Mouse (Mus musculus) urinary bladder, postnatal 25 days (tissue): ENCODE results near the gene Dkk1.
"Not testable (repeated sequence)": the region's sequence is repeated elsewhere in the genome, so short reads cannot be mapped to it uniquely, and the experiment has no call there.

Experiments
- DNase-seq: peaks from one replicate; pipeline ENCODE4 v3.0.0; 2022; ENCODE audit warnings: low spot score

The Dkk1 gene

GRCm38 (mm10) chr19:30549044-30549853 is at the start of gene Dkk1:
Gene Dkk1 (minus strand): TSS chr19:30549665.
- peak; percentile 11 for DNase-seq

GRCm38 (mm10) chr19:30586366-30586765 is 36.9 kb upstream of the Dkk1 start:
- DNase-seq, result no peak

- DNase-seq, result no peak
Measured at GRCm38 (mm10) chr19:30564516-30564915, 15.1 kb upstream of the Dkk1 start.

DNA sequence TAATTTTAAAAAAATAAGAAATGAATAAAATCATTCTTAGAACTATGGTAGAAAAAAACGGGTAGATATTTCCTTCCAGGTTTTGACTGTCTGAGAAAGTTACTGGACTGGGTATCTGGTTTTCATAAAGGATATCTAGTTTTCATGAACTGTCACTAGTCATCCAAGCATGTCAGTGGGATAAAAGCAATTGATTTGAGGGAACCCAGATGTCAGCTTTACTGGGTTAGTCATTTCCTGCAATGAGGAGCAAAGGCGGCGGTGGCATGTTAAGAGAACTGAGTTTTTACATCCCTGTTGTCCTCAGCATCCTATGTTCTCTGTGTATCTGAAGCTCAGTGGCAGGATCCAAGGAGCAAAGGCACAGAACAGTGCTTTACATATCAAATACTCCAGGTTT is 14.4 kb upstream of the Dkk1 start:
- DNase-seq, result no peak

GRCm38 (mm10) chr19:30558024-30558423 is 8.6 kb upstream of the Dkk1 start:
- DNase-seq, result no peak

DNA sequence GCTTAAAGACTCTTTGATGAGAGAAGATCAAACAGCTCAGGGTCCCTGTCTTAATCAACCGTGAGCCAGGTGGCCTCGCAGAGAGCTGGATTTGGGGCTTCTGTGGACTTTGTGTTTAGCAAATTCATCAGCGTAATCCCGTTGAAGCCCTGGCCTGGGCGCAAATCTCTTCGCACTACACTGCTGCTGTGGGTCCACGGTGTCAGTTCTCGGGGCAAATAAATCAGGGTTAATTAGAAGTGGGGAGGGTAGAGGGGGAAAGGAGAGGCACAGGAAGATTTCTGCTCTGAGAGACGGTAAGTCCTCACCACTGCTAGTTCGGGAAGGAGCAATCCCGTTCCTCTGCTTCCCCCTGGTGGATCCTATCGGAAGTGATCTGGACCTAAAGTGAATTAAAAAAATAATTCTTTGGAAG is 5.0 kb upstream of the Dkk1 start:
- DNase-seq, result peak; percentile 63

DNA sequence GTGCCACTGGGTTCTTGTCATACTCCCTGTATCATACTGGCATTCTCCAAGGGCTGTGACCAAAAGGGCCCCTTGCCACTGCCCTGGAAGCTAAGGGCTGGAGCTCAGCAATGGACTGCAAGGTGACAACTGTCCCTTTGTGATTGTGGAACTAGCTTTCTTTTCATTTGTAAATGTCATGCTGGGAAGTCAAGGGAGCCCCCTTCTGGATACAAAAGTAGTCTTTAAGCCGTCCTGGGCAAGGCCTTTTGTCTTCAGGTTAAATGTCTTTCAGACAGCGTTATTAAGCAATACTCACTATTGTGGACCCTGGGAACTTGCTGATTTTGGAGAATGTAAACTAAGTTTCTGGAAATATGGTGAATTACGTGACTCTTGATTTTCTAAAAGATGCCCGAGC is 4.3 kb upstream of the Dkk1 start:
- no peak for DNase-seq

- no peak for DNase-seq
Measured at GRCm38 (mm10) chr19:30552260-30552659, 2.8 kb upstream of the Dkk1 start.

- no peak for DNase-seq
Measured at GRCm38 (mm10) chr19:30549854-30550647, 586 bp upstream of the Dkk1 start.

GRCm38 (mm10) chr19:30548411-30549043 is 938 bp downstream of the Dkk1 start:
- no peak for DNase-seq

DNA sequence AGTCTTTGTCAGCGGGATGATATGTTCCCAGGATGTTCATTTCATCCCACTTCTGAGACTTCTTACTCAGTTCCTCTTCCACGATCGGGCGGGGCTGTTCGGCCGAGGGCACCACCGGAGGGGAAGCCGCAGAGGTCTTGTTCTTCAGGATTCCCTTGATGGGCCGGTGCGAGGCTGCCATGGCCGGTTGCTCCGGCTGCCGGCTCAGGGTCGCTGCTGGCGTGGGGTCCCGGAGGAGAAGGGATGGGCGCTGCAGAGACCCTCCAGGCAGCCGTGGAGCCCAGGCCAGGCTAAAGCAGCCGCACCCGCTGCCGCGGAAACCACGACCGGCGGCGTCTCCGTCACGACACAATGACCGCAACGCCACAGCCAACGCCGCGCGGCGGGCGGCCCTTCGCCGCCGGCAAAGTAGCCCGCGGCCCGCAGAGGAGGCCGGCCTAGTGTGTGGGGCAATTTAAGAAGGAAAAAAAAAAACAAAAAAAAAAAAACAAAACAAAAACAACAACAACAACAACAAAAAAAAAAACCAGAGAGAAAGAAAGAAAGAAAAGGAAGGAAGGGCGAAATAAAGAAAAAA is 10.0 kb downstream of the Dkk1 start:
- DNase-seq, result not testable (repeated sequence)

DNA sequence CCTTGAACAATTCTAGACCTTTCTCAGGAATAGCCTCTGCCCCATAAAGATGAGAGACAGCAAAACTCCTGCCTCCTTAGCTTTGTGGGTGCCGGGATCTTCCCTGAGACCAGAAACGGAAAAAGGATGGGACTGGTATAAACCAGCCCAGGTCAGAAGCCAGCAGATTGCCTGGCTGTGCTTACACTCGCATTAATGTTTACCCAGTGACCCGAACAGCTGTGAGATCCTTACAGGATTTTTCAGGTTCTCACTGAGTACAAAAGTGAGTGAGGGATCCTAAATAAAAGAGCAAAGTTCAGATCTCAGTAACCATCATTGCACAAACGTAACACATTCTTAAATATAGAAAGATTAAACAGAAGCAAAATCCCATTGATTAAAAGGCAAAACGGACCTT is 32.7 kb downstream of the Dkk1 start:
- DNase-seq, result no peak

DNA sequence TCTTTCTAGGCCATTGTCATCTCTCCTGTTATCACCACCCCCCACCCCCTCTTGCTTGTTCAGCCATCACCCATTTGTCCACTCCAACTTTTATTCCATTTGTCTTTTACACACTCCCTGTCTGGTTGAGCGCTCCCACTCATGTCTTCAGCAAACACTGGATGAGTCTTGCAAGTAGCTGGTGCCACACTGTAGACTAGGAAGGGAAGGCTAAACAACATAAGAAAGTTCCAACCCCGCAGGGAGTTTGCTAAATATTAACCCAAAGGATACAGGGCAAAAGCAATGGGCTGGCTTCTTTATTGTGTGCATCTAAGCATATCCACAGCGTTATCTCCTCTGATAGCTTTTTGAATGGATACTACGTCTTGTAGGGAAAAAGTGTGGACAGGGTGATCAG is 39.0 kb downstream of the Dkk1 start:
- DNase-seq, result no peak

GRCm38 (mm10) chr19:30505497-30505896 is 44.0 kb downstream of the Dkk1 start:
- DNase-seq, result no peak
